Mouse (Mus musculus): ENCODE measurements at regions not wholly inside any gene's neighbourhood (a gene's known extent, or its start where the extent isn't known, plus 50 kb on each side); places are given as distances from the start of the nearest gene placed in this dataset.

- Histone ChIP-seq H3K4me3 (replicated peaks; ENCODE audit: low read length) (no peak overlapping the region), H3K9ac (replicated peaks; ENCODE audit: low read depth, low read length) (no peak overlapping the region), H3K9me3 (ENCODE audit: control insufficient read depth, low read length) (no peaks in the 10 kb centered on the region), H3K4me1 (replicated peaks; ENCODE audit: control insufficient read depth, insufficient read depth, low read length) (no peaks in the 10 kb centered on the region), H3K4me2 (ENCODE audit: low read length) (no peak overlapping the region), H3K27ac (ENCODE audit: low read length) (no peak overlapping the region), H3K36me3 (ENCODE audit: control insufficient read depth, insufficient read depth) (no peaks in the 10 kb centered on the region), H3K27me3 (replicated peaks; ENCODE audit: control insufficient read depth, insufficient read depth, low read length) (no peaks in the 10 kb centered on the region)
- 61% methylated on average over 2 of the region's 2 CpGs for WGBS
- ATAC-seq, result no peak
Measured at GRCm38 (mm10) chr2:100796830-100797229, 827.7 kb upstream of the Rag2 start.

GRCm38 (mm10) chr2:100797502-100797901 lies 827.0 kb upstream of the Rag2 start:
- ATAC-seq, result no peak
- 98% methylated on average over 1 of the region's 1 CpGs for WGBS
- H3K36me3 ChIP-seq (ENCODE audit: control insufficient read depth, insufficient read depth), result no peaks in the 10 kb centered on the region

GRCm38 (mm10) chr2:100812546-100812945 lies 812.0 kb upstream of the Rag2 start:
- H3K27ac ChIP-seq (ENCODE audit: low read length), result no peak overlapping the region
- H3K9ac ChIP-seq (replicated peaks; ENCODE audit: low read depth, low read length), result no peak overlapping the region
- WGBS, result 83% methylated on average over 2 of the region's 2 CpGs
- H3K9me3 ChIP-seq (ENCODE audit: control insufficient read depth, low read length), result no peaks in the 10 kb centered on the region
- H3K4me3 ChIP-seq (replicated peaks; ENCODE audit: low read length), result no peak overlapping the region
- no peaks in the 10 kb centered on the region for H3K27me3 ChIP-seq (replicated peaks; ENCODE audit: control insufficient read depth, insufficient read depth, low read length)
- H3K36me3 ChIP-seq (ENCODE audit: control insufficient read depth, insufficient read depth), result no peaks in the 10 kb centered on the region
- H3K4me2 ChIP-seq (ENCODE audit: low read length), result no peak overlapping the region
- H3K4me1 ChIP-seq (replicated peaks; ENCODE audit: control insufficient read depth, insufficient read depth, low read length), result no peaks in the 10 kb centered on the region
- ATAC-seq, result no peak

More at GRCm38 (mm10) chr2:100797502-100797901, 827.0 kb upstream of the Rag2 start:
- Histone ChIP-seq H3K4me3 (replicated peaks; ENCODE audit: low read length) (no peak overlapping the region), H3K27ac (ENCODE audit: low read length) (no peak overlapping the region), H3K9ac (replicated peaks; ENCODE audit: low read depth, low read length) (no peak overlapping the region), H3K4me1 (replicated peaks; ENCODE audit: control insufficient read depth, insufficient read depth, low read length) (no peaks in the 10 kb centered on the region), H3K27me3 (replicated peaks; ENCODE audit: control insufficient read depth, insufficient read depth, low read length) (no peaks in the 10 kb centered on the region), H3K9me3 (ENCODE audit: control insufficient read depth, low read length) (no peaks in the 10 kb centered on the region), H3K4me2 (ENCODE audit: low read length) (no peak overlapping the region)

GRCm38 (mm10) chr2:100814613-100815258 lies 809.8 kb upstream of the Rag2 start:
- Histone ChIP-seq H3K27me3 (replicated peaks; ENCODE audit: control insufficient read depth, insufficient read depth, low read length) (no peaks in the 10 kb centered on the region), H3K9me3 (ENCODE audit: control insufficient read depth, low read length) (no peaks in the 10 kb centered on the region), H3K9ac (replicated peaks; ENCODE audit: low read depth, low read length) (no peak overlapping the region), H3K4me2 (ENCODE audit: low read length) (no peak overlapping the region), H3K27ac (ENCODE audit: low read length) (no peak overlapping the region), H3K4me1 (replicated peaks; ENCODE audit: control insufficient read depth, insufficient read depth, low read length) (no peaks in the 10 kb centered on the region), H3K36me3 (ENCODE audit: control insufficient read depth, insufficient read depth) (no peaks in the 10 kb centered on the region), H3K4me3 (replicated peaks; ENCODE audit: low read length) (no peak overlapping the region)
- 69% methylated on average over 2 of the region's 2 CpGs for WGBS
- ATAC-seq, result no peak

- Histone ChIP-seq H3K4me2 (ENCODE audit: low read length) (no peak overlapping the region), H3K9ac (replicated peaks; ENCODE audit: low read depth, low read length) (no peak overlapping the region), H3K9me3 (ENCODE audit: control insufficient read depth, low read length) (no peaks in the 10 kb centered on the region), H3K4me1 (replicated peaks; ENCODE audit: control insufficient read depth, insufficient read depth, low read length) (no peaks in the 10 kb centered on the region), H3K27ac (ENCODE audit: low read length) (no peak overlapping the region), H3K4me3 (replicated peaks; ENCODE audit: low read length) (no peak overlapping the region), H3K36me3 (ENCODE audit: control insufficient read depth, insufficient read depth) (no peaks in the 10 kb centered on the region), H3K27me3 (replicated peaks; ENCODE audit: control insufficient read depth, insufficient read depth, low read length) (no peaks in the 10 kb centered on the region)
- no peak for ATAC-seq
- WGBS, result 77% methylated on average over 4 of the region's 4 CpGs
Measured at GRCm38 (mm10) chr2:100834056-100834455, 790.5 kb upstream of the Rag2 start.

- ATAC-seq, result no peak
- no peaks in the 10 kb centered on the region for H3K27me3 ChIP-seq (replicated peaks; ENCODE audit: control insufficient read depth, insufficient read depth, low read length)
- H3K36me3 ChIP-seq (ENCODE audit: control insufficient read depth, insufficient read depth), result no peaks in the 10 kb centered on the region
- no peak overlapping the region for H3K4me3 ChIP-seq (replicated peaks; ENCODE audit: low read length)
- WGBS, result 94% methylated on average over 2 of the region's 2 CpGs
- H3K4me2 ChIP-seq (ENCODE audit: low read length), result no peak overlapping the region
- no peaks in the 10 kb centered on the region for H3K4me1 ChIP-seq (replicated peaks; ENCODE audit: control insufficient read depth, insufficient read depth, low read length)
- H3K27ac ChIP-seq (ENCODE audit: low read length), result no peak overlapping the region
- H3K9me3 ChIP-seq (ENCODE audit: control insufficient read depth, low read length), result no peaks in the 10 kb centered on the region
- no peak overlapping the region for H3K9ac ChIP-seq (replicated peaks; ENCODE audit: low read depth, low read length)
Measured at GRCm38 (mm10) chr2:100857772-100858171, 766.7 kb upstream of the Rag2 start.

GRCm38 (mm10) chr2:100865495-100865894 lies 759.0 kb upstream of the Rag2 start:
- Histone ChIP-seq H3K27me3 (replicated peaks; ENCODE audit: control insufficient read depth, insufficient read depth, low read length) (no peaks in the 10 kb centered on the region), H3K9ac (replicated peaks; ENCODE audit: low read depth, low read length) (no peak overlapping the region), H3K4me1 (replicated peaks; ENCODE audit: control insufficient read depth, insufficient read depth, low read length) (no peaks in the 10 kb centered on the region), H3K4me3 (replicated peaks; ENCODE audit: low read length) (no peak overlapping the region), H3K27ac (ENCODE audit: low read length) (no peak overlapping the region), H3K36me3 (ENCODE audit: control insufficient read depth, insufficient read depth) (no peaks in the 10 kb centered on the region), H3K9me3 (ENCODE audit: control insufficient read depth, low read length) (no peaks in the 10 kb centered on the region), H3K4me2 (ENCODE audit: low read length) (no peak overlapping the region)
- WGBS, result 78% methylated on average over 1 of the region's 1 CpGs
- no peak for ATAC-seq

Measured in forebrain, embryonic 16.5 days (tissue).